Mouse (Mus musculus): Measurements from ENCODE around the gene Cbfa2t3. TPM values are rescaled to one million over a fixed set of nuclear protein-coding genes. Genes with fewer than 3 reads are reported as not detected.
A peak's percentile ranks its signal among the peaks of the same experiment; 100 is the strongest.

Gene Cbfa2t3
- polyA plus RNA-seq, 1 experiment from 2014 or later: 4.8 TPM

DNA sequence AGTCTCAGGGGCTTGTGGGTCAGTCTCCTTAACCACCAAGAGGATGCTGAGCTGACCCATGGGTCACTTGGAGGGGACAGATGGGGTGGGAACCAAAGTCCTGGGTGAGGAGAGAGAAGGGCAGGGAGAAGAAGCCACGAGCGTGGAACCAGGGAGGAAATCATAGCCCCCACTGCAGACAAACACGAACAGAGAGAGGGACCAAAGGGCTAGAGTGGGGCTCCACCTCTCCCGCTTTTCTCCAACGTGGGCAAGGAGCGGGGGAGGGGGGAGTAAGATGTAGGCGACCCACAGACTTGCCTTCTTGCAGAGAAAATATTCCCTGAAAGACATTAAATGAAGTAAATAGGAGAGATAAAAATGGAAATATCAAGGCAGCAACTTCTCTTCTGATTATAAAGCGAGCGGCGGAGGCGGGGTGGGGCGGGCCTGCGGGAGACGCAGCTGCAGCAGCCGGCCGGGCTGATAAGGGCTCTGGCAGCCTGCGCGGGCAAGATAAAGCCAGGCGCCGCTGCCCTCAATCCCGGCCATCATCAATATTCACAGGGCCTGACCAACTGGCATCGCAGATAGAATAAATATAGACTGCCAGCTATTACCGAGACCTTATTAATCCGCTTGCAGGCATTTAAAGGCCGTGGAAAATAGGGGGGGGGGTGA lies 21.3 kb upstream of the Cbfa2t3 start:
- H3K9me3 ChIP-seq (replicated peaks; ENCODE audit: control insufficient read depth, low read length): no peaks in the 10 kb centered on the region
- H3K4me3 ChIP-seq (ENCODE audit: low read length): peak overlapping the region; percentile 27; the same call in 1 of the 2 replicates
- H3K27me3 ChIP-seq (ENCODE audit: control insufficient read depth, insufficient read depth, low read length): peaks cover 15% of the 10 kb centered on the region
- peak overlapping the region; percentile 64 for H3K27ac ChIP-seq (ENCODE audit: low read length)
- H3K36me3 ChIP-seq (ENCODE audit: control insufficient read depth, insufficient read depth): no peaks in the 10 kb centered on the region
- peak; percentile 33; the same call in 1 of the 2 replicates for ATAC-seq (replicated peaks; ENCODE audit: extremely low read depth, insufficient read depth, low FRiP score)
- 3% methylated on average over 25 of the region's 25 CpGs for WGBS
- peak overlapping the region; percentile 60 for H3K4me2 ChIP-seq (ENCODE audit: low read depth, low read length)
- peak overlapping the region; percentile 16; the same call in 1 of the 2 replicates for H3K9ac ChIP-seq (ENCODE audit: low read length)
- peaks cover 20% of the 10 kb centered on the region for H3K4me1 ChIP-seq (ENCODE audit: control insufficient read depth, insufficient read depth, low read length)

DNA sequence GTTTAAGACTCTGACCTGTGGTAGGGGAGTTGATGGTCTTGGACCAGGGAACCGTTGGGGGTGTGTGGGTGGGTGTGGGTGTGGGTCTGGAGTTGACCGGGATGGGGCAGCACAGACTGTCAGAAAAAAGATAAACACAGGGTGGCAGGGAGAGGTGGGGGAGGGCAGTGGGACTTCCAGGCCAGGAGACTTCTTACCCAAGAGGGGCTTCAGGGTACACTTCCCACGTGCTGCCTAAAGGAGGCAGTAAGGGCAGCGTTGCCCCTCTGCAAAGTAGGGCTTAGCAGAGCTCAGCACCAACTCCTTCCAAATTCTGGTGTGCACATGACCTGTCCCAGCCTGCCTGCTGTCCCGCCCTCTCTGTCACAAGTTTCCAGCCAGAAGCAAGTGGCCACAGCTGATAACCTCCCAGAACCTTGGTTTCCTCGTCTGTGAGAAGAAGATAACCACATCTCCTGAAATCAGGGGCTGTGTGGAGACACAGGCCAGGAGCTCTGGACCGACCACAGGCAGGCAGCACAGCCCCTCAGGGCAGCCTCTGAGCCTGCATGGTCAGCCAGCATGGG lies 20.7 kb upstream of the Cbfa2t3 start:
- Histone ChIP-seq H3K9me3 (replicated peaks; ENCODE audit: control insufficient read depth, low read length) (no peaks in the 10 kb centered on the region), H3K4me1 (ENCODE audit: control insufficient read depth, insufficient read depth, low read length) (peaks cover 20% of the 10 kb centered on the region), H3K36me3 (ENCODE audit: control insufficient read depth, insufficient read depth) (no peaks in the 10 kb centered on the region), H3K4me2 (ENCODE audit: low read depth, low read length) (peak overlapping the region; percentile 60), H3K4me3 (ENCODE audit: low read length) (no peak overlapping the region), H3K9ac (ENCODE audit: low read length) (no peak overlapping the region), H3K27ac (ENCODE audit: low read length) (peak overlapping the region; percentile 64), H3K27me3 (ENCODE audit: control insufficient read depth, insufficient read depth, low read length) (peaks cover 15% of the 10 kb centered on the region)
- peak; percentile 42 for ATAC-seq (replicated peaks; ENCODE audit: extremely low read depth, insufficient read depth, low FRiP score)
- 14% methylated on average over 7 of the region's 7 CpGs for WGBS

DNA sequence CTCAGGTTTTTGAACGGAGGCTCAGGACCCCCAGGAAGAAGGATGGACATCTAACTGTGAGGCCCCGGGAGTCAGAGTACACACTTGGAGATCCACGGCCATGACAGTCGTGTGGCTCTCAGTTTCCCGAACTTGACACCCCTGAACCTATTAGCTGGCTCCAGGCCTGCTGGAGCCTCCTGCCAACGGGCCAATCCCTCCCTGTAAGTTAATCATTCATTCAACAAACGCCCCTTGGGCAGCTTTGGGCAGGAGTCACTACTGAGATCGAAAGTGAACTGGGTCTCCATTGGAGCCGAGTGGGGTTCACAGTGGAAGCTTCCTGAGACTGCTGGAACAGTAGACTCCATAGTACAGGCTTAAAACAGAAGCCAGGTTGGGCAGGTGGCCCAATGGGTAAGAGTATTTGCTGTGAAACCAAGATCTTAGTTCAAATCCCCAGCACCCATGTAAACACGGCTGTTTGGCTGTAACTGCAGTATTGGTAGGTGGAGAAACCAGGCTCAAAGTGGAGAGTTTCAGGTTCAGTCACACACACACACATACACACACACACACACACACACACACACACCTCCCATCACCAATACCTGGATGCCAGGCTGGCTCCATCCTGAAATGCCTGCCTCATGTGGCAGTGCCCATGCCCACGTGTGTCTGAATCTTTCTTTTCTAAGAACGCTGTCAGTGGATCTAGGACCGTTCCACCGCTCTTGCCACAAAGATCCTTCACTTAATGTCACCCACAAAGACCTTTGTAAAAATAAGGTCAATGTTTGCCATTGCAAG lies 20.0 kb upstream of the Cbfa2t3 start:
- no peak overlapping the region for H3K27ac ChIP-seq (ENCODE audit: low read length)

DNA sequence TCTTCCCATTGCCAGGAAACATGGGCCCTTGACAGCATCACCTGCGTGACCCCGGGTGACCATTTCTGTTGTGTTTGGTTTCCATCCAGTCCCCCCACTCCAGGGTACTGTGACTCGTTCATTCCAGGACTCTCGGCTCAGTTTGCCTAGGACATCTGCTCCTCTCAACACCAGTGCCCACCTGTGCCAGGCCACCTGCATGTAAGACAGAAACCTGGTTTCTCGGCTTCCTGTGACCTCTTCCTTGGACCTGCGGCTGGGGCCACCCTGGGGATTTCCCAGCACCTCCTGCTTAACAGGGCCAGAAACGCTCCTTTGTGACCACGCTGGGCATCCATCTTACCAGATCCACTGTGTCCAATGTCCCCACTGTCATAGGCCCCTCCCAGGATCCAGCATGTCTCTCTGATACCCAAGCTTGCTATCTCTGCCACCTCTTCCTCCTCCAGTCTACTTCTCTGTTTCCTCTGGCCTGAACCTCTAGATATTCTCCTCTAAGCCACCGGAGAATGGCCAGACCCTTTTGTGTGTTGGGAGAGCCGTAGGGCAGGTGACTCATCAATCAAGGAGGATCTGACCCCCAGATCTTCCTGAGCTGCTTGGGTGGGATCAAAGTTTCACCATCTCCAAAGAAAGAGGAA lies 19.1 kb upstream of the Cbfa2t3 start:
- whole genome bisulfite sequencing: 80% methylated on average over 10 of the region's 10 CpGs
- peaks cover 20% of the 10 kb centered on the region for H3K4me1 ChIP-seq (ENCODE audit: control insufficient read depth, insufficient read depth, low read length)
- no peaks in the 10 kb centered on the region for H3K36me3 ChIP-seq (ENCODE audit: control insufficient read depth, insufficient read depth)
- no peak overlapping the region for H3K4me2 ChIP-seq (ENCODE audit: low read depth, low read length)
- H3K9me3 ChIP-seq (replicated peaks; ENCODE audit: control insufficient read depth, low read length): no peaks in the 10 kb centered on the region
- no peak overlapping the region for H3K9ac ChIP-seq (ENCODE audit: low read length)
- ATAC-seq (replicated peaks; ENCODE audit: extremely low read depth, insufficient read depth, low FRiP score): no peak
- peaks cover 15% of the 10 kb centered on the region for H3K27me3 ChIP-seq (ENCODE audit: control insufficient read depth, insufficient read depth, low read length)
- H3K4me3 ChIP-seq (ENCODE audit: low read length): no peak overlapping the region
- no peak overlapping the region for H3K27ac ChIP-seq (ENCODE audit: low read length)

More for the DNA sequence above, 20.0 kb upstream of the Cbfa2t3 start:
- Histone ChIP-seq H3K27me3 (ENCODE audit: control insufficient read depth, insufficient read depth, low read length) (peaks cover 15% of the 10 kb centered on the region), H3K4me1 (ENCODE audit: control insufficient read depth, insufficient read depth, low read length) (peaks cover 20% of the 10 kb centered on the region), H3K9me3 (replicated peaks; ENCODE audit: control insufficient read depth, low read length) (no peaks in the 10 kb centered on the region), H3K36me3 (ENCODE audit: control insufficient read depth, insufficient read depth) (no peaks in the 10 kb centered on the region), H3K9ac (ENCODE audit: low read length) (no peak overlapping the region), H3K4me3 (ENCODE audit: low read length) (no peak overlapping the region), H3K4me2 (ENCODE audit: low read depth, low read length) (no peak overlapping the region)
- 85% methylated on average over 14 of the region's 14 CpGs for WGBS
- ATAC-seq (replicated peaks; ENCODE audit: extremely low read depth, insufficient read depth, low FRiP score): no peak

GRCm38 (mm10) chr8:122716566-122716965 lies 17.7 kb upstream of the Cbfa2t3 start:
- 67% methylated on average over 8 of the region's 8 CpGs for WGBS
- H3K27ac ChIP-seq (ENCODE audit: low read length): no peak overlapping the region
- ATAC-seq (replicated peaks; ENCODE audit: extremely low read depth, insufficient read depth, low FRiP score): no peak

GRCm38 (mm10) chr8:122713157-122713518 lies 14.2 kb upstream of the Cbfa2t3 start:
- no peaks in the 10 kb centered on the region for H3K36me3 ChIP-seq (ENCODE audit: control insufficient read depth, insufficient read depth)
- 82% methylated on average over 5 of the region's 5 CpGs for WGBS
- H3K27ac ChIP-seq (ENCODE audit: low read length): no peak overlapping the region
- H3K9me3 ChIP-seq (replicated peaks; ENCODE audit: control insufficient read depth, low read length): no peaks in the 10 kb centered on the region
- H3K4me1 ChIP-seq (ENCODE audit: control insufficient read depth, insufficient read depth, low read length): peaks cover 2% of the 10 kb centered on the region; the same call in 1 of the 2 replicates
- H3K4me2 ChIP-seq (ENCODE audit: low read depth, low read length): no peak overlapping the region
- H3K9ac ChIP-seq (ENCODE audit: low read length): no peak overlapping the region
- ATAC-seq (replicated peaks; ENCODE audit: extremely low read depth, insufficient read depth, low FRiP score): no peak
- H3K27me3 ChIP-seq (ENCODE audit: control insufficient read depth, insufficient read depth, low read length): peaks cover 4% of the 10 kb centered on the region
- no peak overlapping the region for H3K4me3 ChIP-seq (ENCODE audit: low read length)

More at GRCm38 (mm10) chr8:122716566-122716965, 17.7 kb upstream of the Cbfa2t3 start:
- Histone ChIP-seq H3K4me2 (ENCODE audit: low read depth, low read length) (no peak overlapping the region), H3K9me3 (replicated peaks; ENCODE audit: control insufficient read depth, low read length) (no peaks in the 10 kb centered on the region), H3K36me3 (ENCODE audit: control insufficient read depth, insufficient read depth) (no peaks in the 10 kb centered on the region), H3K9ac (ENCODE audit: low read length) (no peak overlapping the region), H3K27me3 (ENCODE audit: control insufficient read depth, insufficient read depth, low read length) (peaks cover 12% of the 10 kb centered on the region), H3K4me3 (ENCODE audit: low read length) (no peak overlapping the region), H3K4me1 (ENCODE audit: control insufficient read depth, insufficient read depth, low read length) (peaks cover 21% of the 10 kb centered on the region)

DNA sequence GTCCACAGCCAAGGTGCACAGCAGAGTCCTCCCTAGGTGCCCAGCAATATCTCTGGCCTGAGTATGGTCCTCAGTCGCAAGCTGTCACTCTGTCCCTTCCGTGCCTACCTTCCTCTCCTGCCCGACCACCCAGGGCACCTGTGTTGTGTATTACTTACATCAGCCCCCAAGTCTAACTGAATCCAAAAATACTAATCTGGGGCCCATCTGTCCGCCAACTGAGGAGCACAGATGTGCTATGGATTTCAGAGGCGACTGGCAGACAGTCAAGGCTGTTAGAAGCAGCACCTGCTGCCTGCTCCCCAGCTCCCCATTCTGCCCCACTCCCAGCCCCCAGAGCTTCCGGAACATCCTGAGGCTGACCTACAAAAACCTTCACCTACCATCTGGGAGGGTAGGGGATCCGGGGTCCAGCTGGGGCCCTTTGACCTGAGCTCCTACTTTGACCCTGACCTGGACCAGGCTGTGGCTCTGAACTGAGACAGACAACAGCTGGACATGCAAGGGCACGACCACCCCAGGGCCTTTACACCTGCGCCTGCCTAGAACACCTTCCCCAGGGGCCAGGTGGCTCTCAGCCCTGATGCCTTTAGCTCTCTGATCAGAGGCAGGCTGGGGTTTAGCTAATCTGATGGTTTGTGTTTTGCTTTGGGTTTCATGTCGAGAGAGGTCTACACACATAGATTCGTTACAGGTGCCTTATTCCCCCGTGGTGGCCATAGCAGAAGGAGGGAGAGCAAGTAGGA lies 13.7 kb upstream of the Cbfa2t3 start:
- Histone ChIP-seq H3K4me2 (ENCODE audit: low read depth, low read length) (no peak overlapping the region), H3K27me3 (ENCODE audit: control insufficient read depth, insufficient read depth, low read length) (peaks cover 4% of the 10 kb centered on the region), H3K27ac (ENCODE audit: low read length) (no peak overlapping the region; the same call in 1 of the 2 replicates), H3K4me1 (ENCODE audit: control insufficient read depth, insufficient read depth, low read length) (peaks cover 2% of the 10 kb centered on the region; the same call in 1 of the 2 replicates), H3K9ac (ENCODE audit: low read length) (no peak overlapping the region), H3K9me3 (replicated peaks; ENCODE audit: control insufficient read depth, low read length) (no peaks in the 10 kb centered on the region), H3K4me3 (ENCODE audit: low read length) (no peak overlapping the region), H3K36me3 (ENCODE audit: control insufficient read depth, insufficient read depth) (no peaks in the 10 kb centered on the region)
- no peak; the same call in 1 of the 2 replicates for ATAC-seq (replicated peaks; ENCODE audit: extremely low read depth, insufficient read depth, low FRiP score)
- 71% methylated on average over 12 of the region's 12 CpGs for WGBS

GRCm38 (mm10) chr8:122711891-122712365 lies 13.0 kb upstream of the Cbfa2t3 start:
- H3K9ac ChIP-seq (ENCODE audit: low read length): no peak overlapping the region
- no peak overlapping the region for H3K4me2 ChIP-seq (ENCODE audit: low read depth, low read length)
- H3K4me1 ChIP-seq (ENCODE audit: control insufficient read depth, insufficient read depth, low read length): peaks cover 2% of the 10 kb centered on the region; the same call in 1 of the 2 replicates
- H3K4me3 ChIP-seq (ENCODE audit: low read length): no peak overlapping the region
- H3K36me3 ChIP-seq (ENCODE audit: control insufficient read depth, insufficient read depth): no peaks in the 10 kb centered on the region
- H3K27ac ChIP-seq (ENCODE audit: low read length): peak overlapping the region; percentile 49; the same call in 1 of the 2 replicates
- H3K9me3 ChIP-seq (replicated peaks; ENCODE audit: control insufficient read depth, low read length): no peaks in the 10 kb centered on the region
- peak; percentile 66 for ATAC-seq (replicated peaks; ENCODE audit: extremely low read depth, insufficient read depth, low FRiP score)
- H3K27me3 ChIP-seq (ENCODE audit: control insufficient read depth, insufficient read depth, low read length): peaks cover 2% of the 10 kb centered on the region; the same call in 1 of the 2 replicates
- 27% methylated on average over 11 of the region's 11 CpGs for WGBS
